27 mouse cellular contexts compared by ENCODE assay signal in the genomic region with DNA sequence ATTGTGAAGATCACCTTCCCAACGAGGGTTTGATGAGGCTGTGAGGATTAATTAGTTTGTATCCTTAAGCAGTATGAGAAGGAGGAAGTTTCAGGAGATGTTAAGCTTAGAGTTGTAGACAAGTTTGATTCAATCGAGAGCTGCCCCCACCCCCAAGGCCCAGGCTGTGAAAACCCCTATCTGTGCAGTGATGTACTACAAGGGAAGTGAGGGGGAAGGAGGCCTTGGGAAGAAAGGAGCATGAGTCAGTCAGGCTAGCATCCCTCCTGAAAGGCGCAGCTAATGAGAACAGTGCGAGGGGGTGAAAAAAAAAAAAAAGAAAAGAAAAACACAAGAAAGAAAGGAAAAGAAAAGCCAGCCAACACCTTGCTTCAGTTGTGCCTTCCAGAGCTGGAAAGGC. TPM values are rescaled to one million over a fixed set of nuclear protein-coding genes. Genes with fewer than 3 reads are reported as not detected.
DNase-seq lines count a peak whose midpoint lies in the region; ATAC-seq and TF ChIP-seq lines count a peak whose summit lies in the region.
"Had no signal": no experiment of that assay in that cellular context is flagged by ENCODE, and none has a peak within 500 bp of the region (broad histone marks: within the 10 kb centered on the region; RNA-seq: fewer than 3 reads in every experiment).

No protein-coding gene starts in this region.

- peaks cover 8% of the 10 kb centered on the region for H3K4me1 ChIP-seq in cortical plate, adult 2 months (ENCODE audit: control insufficient read depth, insufficient read depth, low read length)

- intact Hi-C loops in left cerebral cortex, adult 2 months (cut with DNase I): loop anchor here (5.0 kb wide), 1 partner anchor 1837 kb away; no protein-coding TSS in a partner anchor

- DNase-seq in CD4-positive, CD25-positive, alpha-beta regulatory T cell, adult 2 months (ENCODE audit: low read depth, low spot score): peak; percentile 37
- no peak for DNase-seq in left cerebral cortex, adult 2 months (ENCODE audit: extremely low spot score in 1 of 2, low spot score in 2 of 2)
- no peak for DNase-seq in left cerebral cortex, adult 8-10 months (ENCODE audit: low spot score in 2 of 2)
- peak; percentile 5 for DNase-seq in 3T3-L1 (ENCODE audit: low read depth, low spot score)
- DNase-seq in cerebellum, adult 9-10 months: no peak
- no peak for DNase-seq in T-cell, adult 2 months (ENCODE audit: low spot score)
- DNase-seq: adrenal gland, postnatal 10 days; cerebellum, adult 18-20 months; gastrocnemius, adult 2 months; heart, adult 11 months; heart, postnatal 14 days; kidney, postnatal 4 days; lung, postnatal 14 days; retina, postnatal 1 day; thymus, postnatal 25 days had no signal

- no peak overlapping the region for H3K27ac ChIP-seq in left cerebral cortex, adult 2 months
- H3K27ac ChIP-seq in cortical plate, adult 2 months (ENCODE audit: insufficient read depth, low read length): no peak overlapping the region
- H3K27ac ChIP-seq: embryonic facial prominence, embryonic 10.5 days; gastrocnemius, adult 2 months; hindbrain, embryonic 13.5 days; kidney, embryonic 15.5 days; limb, embryonic 15.5 days had no signal

- H3K4me3 ChIP-seq in left cerebral cortex, adult 2 months: no peak overlapping the region
- H3K4me3 ChIP-seq in cortical plate, adult 2 months (ENCODE audit: insufficient read depth, low read length): no peak overlapping the region
- H3K4me3 ChIP-seq: embryonic facial prominence, embryonic 10.5 days; erythroblast, embryonic 14.5 days; gastrocnemius, adult 2 months; heart, embryonic 12.5 days; hindbrain, embryonic 13.5 days; kidney, embryonic 15.5 days; limb, embryonic 15.5 days had no signal

- TF ChIP-seq POLR2A in cortical plate, adult 2 months (IDR thresholded peaks at IDR 0.05; ENCODE audit: extremely low read depth, insufficient read depth, low read length): 0 out of 2 replicates have a peak, but pooled peaks have one; percentile 30

- no peak for ATAC-seq in CD4-positive, CD25-positive, alpha-beta regulatory T cell, adult 4 months
- ATAC-seq: activated CD4-positive, CD25-positive, alpha-beta regulatory T cell, adult 4 months; forebrain, embryonic 16.5 days; intestine, embryonic 16.5 days; midbrain, embryonic 16.5 days had no signal

- TF ChIP-seq CTCF in left cerebral cortex, adult 2 months (IDR thresholded peaks at IDR 0.05): peak; percentile 43
- TF ChIP-seq CTCF in cortical plate, adult 2 months (IDR thresholded peaks at IDR 0.05; ENCODE audit: extremely low read depth, insufficient read depth, low read length): no peak

RNA-seq across cellular contexts. Expression of a gene that starts 5.8 kb away (rescaled TPM):
- 10 to 100 TPM; 40.0 to 41.6 TPM for polyA plus RNA-seq in CD4-positive, CD25-positive, alpha-beta regulatory T cell, adult 4 months (2017; shearing (Covaris generic))
- 10 to 100 TPM; 57.8 to 69.0 TPM for total RNA-seq in left cerebral cortex, adult 2 months (2021)
- total RNA-seq in left cerebral cortex, adult 8-10 months (2022): 100 to 1,000 TPM in 2 of 4 experiments, 10 to 100 TPM in 2; 82.0 to 102 (median 95.3) TPM
- 23.9 and 27.2 TPM in 2 replicates for polyA plus RNA-seq in cortical plate, adult 2 months (2012; rRNA removed)
- polyA plus RNA-seq: erythroblast, embryonic 14.5 days had no signal

Comparison
In these comparisons a context has a peak if more than half of its experiments do, and no peak if none do; other contexts are left out.
1. DNase-seq: peak in CD4-positive, CD25-positive, alpha-beta regulatory T cell, adult 2 months (single experiment) and 3T3-L1 (single experiment); none in left cerebral cortex, adult 2 months (0 of 2), left cerebral cortex, adult 8-10 months (0 of 2), cerebellum, adult 9-10 months (single experiment) and T-cell, adult 2 months (single experiment).